Mouse (Mus musculus) neural tube, embryonic 10.5 days (tissue): ENCODE measurements around the gene Strn.
"Not testable (repeated sequence)": the region's sequence is repeated elsewhere in the genome, so short reads cannot be mapped to it uniquely, and the experiment has no call there.

Experiments used
- DNase-seq: peaks from one replicate; pipeline ENCODE4 v3.0.0-alpha.2; 2017; ENCODE audit warnings: low spot score; ENCODE audit errors: extremely low spot score

Gene Strn

DNA sequence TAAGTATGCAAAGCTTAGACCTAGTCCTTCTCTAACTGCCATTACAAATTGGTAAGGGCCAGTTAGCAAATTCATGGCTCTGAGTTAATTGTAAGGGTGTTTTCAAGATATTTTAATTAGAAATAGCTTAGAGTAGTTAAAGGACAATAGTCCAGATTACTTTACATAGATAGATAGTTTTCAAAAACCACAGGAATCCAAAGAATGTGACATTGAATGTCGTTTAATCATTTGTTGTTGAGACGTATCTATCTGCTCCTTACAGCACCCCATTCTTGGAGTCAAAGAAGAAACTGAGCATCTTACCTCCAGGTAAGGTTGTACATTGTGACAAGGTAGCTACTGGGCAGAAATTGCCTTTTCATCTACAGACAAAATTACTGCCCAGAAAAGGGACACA, 26.7 kb downstream of the Strn start:
- DNase-seq, result no peak

DNA sequence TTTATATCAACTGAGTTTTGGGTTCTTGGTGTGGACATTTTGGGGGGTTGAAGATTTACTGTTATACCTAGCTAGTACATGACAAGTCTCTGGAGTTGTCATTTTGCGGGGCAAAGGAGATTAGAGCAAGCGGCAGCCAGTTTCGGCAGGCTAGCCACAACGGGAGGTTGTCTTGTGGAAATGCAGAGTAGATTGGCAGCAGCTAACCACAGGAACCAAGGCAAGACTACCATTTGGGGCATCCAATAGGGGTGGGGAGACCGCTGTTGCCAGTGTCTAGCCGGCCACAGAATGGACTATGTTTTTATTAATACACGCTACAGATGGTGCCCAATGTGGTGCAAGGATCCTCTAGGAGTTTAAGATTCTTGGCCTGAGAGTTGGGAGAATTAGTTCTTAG, 28.6 kb downstream of the Strn start:
- no peak for DNase-seq

DNA sequence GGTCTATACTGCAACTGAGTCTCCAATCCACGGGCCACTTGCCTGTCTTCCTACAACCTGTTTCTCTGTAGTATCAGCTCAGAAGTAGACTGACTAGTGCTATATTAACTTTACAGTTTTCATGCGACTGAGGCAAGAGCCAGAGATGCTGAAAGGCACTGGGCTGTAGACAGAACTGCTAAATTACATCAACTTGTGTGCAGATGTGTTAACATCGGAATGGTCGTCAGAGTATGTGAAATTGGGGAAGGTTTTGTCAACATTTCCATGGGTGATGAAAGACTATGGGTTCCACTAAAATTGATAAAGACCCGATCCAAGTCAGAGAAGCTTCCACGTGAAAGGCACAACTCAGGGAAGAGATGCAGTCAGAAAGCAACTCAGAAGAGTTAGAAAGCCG, 34.0 kb downstream of the Strn start:
- no peak for DNase-seq

DNA sequence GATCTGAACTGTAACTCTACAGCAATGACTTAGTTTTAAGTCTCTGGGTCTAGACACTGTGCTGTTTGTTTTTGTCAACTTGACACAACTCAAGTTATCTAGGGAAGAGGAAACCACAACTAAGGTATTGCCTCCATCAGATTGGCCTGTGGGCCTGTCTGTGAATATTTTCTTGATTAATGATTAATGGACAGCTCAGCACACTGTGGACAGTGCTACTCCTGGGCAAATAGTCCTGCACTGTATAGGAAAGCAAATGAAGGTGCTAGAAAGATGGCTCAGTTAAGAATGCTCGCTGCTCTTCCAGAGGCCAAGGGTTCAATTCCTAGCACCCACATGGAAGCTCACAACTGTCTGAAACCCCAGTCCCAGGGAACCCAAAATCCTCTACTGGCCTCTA, 38.0 kb downstream of the Strn start:
- no peak for DNase-seq

DNA sequence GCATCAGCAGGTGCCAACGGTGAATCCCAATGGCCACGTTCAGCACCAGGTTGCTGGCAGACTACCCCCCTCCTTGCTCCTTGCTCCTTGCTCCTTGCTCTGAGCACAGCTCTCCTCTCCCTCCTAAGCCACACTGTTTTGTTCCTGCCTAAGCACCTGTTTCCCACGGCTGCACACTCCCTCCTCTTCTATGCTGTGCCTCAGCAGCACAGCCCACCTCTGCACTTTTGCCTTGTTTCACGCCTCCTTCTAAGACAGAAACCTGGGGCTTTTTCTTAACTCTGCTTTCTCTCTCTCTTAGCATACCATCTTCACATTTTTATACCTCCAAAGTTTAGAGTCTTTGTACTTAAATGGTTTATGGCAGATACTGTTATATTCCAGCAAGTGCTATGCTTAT, 39.5 kb downstream of the Strn start:
- no peak for DNase-seq

DNA sequence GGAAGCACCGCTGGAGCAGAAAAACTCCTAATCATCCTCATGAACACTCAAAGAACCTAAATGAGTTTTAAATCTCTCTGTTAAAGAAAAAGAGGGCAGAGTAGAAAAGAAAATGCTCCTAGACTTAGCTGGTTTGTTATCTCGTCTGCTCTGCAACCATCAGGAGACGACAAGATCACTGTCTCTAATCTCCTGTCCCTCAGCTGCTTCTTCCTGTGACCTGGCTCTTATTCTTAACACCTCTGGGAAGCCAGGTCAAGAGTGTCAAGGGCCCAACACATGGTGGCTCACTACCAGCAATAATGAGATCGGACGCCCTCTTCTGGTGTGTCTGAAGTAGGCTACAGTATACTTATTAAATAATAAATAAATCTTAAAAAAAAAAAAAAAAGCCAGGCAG, 40.1 kb downstream of the Strn start:
- DNase-seq, result no peak

DNA sequence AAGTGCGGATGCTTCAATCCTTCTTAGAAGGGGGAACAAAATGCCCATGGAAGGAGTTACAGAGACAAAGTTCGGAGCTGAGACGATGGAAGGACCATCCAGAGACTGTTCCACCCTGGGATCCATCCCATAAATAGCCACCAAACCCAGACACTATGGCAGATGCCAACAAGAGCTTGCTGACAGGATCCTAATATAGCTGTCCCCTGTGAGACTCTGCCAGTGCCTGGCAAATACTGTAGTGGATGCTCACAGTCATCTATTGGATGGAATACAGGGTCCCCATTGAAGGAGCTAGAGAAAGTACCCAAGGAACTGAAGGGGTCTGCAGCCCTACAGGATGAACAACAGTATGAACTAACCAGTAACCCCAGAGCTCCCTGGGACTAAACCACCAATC, 47.8 kb downstream of the Strn start:
- not testable (repeated sequence) for DNase-seq

DNA sequence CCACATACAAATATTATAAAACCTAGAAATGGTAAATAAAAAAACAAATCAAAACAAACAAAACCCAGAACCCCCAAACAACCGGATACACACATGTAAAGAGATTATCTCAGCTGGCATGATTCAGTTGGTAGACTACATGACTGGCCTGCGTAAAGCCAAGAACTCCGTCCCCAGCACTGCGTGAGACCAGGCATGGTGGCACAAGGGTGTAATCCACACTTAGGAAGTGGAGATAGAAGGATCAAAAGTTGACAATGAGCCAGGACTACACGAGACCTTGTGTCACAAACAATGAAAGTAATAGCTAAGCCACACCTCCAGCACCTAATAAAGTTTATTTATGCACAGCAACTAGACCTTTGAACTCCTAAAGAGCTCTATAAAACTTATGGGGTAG, 49.0 kb downstream of the Strn start:
- no peak for DNase-seq

DNA sequence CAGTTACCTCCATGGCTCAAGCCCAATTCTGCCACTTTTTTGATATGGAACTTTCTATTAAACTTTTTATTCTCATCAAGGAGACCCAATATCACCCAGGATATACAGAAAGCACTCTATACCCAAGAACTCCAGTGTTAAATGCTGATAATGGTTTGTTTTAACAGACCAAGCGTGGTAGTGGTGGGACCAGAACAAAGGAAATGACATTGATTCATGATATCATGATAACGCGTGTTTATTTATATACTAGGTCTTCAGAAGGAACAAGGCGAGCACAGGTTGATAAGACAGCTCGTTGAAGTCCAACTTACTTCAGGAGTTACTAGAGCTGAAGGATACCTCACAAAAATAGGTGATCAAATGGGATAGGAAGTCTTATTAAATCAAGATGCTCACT, 52.0 kb downstream of the Strn start:
- DNase-seq, result no peak

DNA sequence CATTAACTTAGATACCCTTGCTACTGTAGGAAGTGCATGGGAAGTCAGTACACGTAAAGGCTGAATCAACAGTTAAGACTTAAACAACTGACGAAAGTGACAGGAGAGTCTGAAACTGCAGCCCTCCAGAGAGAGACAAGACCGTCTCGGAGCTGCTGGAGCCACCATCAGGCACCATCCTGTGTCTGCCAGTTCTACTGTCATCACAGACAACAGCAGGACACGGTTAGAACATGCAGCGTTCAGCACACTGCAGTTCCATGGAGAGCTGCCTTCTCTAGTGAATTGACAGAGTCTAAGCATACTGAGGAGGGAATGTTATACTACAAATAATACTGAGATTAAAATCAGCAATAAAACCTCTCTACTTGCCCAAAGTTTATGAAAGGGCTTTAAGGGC, 54.6 kb downstream of the Strn start:
- DNase-seq, result no peak

DNA sequence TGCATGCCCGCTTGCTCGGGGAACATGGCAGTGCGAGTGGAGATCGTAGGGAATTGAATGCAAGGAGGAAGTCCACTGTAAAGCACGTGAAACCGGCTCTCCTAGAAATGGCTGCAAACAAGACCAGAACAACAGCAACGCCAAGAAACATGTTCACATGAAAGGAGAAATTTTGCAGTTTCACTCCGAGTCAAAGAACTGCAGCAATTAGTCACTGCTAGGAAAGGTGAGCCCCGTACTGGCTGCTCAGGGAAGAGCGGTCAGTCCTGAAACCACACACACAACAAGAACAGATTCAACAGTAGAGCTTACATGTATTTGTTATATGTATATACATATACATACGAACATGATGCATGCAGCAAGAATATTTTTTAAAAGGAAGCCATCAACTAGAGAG, 57.5 kb downstream of the Strn start:
- no peak for DNase-seq

DNA sequence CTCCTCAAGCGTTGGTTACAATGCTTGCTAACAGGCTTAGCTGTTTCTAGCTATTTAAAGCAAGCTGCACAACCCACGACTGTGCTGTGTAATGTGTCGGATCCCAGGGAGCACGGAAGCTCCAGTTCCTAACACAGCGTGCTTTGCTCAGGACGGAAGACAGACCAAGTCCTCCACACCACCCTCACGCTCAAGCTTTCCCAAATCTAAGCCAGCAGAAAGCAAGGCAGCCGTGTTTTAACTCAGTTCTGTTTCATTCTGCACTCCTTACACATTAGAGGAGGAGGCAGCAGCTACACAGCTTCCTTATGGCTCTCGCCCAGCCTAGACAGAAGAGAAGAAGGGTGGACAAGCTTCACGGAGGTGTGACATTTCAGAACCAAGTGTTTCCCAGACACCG, 60.2 kb downstream of the Strn start:
- DNase-seq, result no peak

DNA sequence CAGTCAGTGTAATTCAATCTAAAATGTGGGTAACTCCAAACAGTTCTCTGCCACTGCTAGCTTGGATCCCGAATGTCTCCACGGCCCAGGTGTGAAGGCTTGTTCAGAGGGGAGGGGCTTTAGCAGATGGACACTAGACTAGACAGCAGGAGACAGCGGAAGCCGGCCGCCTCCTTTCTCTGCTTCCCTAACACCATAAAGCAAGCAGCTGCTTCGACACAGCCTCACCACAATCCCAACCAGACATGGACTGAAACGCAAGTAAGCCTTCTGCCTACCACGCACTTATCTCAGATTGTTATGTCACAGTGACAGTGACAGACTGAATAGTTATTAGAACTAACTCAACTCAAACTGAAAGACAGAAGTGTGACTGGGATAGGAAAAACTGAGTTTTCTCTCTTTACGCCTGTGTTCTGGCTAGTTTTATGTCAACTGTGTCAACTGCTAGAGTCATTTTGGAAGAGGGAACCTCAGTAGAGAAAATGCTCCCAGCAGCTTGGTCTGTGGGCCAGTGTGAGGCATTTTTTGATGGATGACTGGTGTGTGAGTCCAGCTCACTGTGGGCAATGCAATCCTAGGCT, 71.9 kb downstream of the Strn start:
- no peak for DNase-seq

DNA sequence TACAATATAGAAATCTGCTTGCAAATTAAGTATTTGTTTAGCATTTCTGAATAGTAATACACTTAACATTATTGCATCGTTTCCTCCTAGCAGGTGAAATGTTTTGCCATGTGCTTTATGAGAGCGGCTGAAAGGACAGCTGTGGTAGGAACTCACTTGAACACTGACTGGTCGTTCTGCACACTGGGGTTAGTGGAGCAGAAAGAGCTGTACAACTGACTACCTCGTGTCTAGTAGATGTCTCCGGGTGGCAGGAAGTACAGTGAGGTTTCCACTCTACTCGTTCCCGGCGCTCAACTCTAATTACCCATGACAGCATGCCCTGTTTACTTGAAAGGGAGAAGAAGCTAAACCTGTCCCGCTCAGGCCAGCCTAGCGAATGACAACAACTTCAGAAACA, 82.2 kb downstream of the Strn start:
- DNase-seq, result no peak

DNA sequence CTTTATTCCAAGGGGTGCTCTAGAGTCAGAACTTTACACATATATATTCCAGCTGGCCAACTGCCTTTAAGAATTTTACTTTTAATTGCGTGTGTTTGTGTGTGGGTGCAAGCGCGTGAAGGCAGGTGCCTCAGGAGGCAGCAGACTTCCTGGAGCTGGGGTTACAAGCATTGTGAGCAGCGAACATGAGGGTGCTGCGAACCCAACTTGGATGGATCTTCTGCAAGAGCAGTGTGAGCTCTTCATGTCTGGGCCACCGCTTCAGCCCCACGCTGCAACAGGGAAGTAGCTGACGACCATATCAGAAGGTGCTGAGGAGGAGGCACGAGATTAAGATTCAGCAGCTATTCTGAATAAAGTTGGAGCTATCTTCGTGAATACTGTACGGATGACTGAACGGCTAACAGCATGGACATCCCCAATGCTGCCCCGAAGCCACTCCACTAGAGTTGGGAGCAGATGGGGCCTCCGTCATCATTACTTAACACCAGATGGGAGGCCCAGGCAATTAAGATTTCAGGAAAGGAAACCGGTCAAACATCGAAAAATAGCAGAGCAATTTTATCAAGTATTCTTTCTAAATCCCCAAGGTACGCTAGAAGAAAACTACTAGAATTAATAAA, 93.0 kb downstream of the Strn start:
- DNase-seq, result no peak

DNA sequence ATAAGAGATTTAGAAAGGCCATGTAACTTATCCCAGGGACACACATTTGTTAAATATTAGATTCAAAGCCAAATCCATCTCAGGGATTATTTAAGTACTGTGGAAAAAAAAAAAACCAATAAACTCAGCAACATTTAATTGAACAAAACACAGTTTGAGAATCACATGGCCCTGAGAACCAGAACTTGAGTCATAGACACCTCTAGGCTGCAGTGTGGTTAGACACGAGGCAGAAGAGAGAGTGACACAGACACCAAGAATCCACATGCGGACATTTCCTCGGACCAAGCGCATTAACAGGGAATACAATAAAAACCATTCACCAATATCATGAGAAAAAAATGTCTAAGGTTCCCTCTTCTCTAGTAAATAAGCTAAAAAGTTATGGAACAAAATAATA, 94.7 kb downstream of the Strn start:
- no peak for DNase-seq

DNA sequence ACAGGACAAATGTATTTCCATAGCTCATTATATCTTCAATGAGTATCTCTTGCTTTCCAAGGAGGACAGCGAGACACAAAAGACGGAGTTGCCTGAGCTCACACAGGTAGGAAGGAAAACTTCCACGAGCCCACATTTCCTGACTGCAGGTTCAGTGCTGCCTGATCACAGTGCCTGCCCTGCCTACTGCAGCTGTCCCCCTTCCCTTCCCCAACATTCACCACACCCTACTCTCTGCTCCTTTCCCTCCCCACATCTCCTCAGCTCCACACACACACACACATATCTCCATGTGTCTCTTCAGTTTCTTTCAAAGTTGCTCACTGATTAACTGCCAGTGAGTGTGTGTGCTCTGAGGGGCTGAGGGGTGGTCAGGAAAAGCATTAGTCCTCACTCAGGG, 96.6 kb downstream of the Strn start:
- no peak for DNase-seq

DNA sequence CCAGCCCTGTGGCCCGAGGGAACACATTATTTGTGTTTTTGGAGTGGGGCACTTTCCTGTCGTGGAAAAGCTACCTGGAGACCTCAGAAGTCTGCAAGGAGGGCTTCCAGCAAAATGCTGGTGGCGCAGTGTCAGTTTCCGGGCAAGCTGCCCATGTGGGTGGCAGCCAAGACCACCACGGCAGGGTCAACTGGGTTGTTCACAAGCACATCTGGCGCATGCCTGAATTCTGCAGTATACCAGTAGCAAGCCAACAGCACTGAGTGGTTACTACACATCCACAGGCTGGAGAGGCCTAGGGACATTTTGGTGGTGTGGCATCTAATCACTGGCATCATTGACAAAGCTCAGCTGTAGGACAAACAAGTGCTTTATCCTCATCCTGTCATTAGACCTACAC, 97.9 kb downstream of the Strn start:
- no peak for DNase-seq

DNA sequence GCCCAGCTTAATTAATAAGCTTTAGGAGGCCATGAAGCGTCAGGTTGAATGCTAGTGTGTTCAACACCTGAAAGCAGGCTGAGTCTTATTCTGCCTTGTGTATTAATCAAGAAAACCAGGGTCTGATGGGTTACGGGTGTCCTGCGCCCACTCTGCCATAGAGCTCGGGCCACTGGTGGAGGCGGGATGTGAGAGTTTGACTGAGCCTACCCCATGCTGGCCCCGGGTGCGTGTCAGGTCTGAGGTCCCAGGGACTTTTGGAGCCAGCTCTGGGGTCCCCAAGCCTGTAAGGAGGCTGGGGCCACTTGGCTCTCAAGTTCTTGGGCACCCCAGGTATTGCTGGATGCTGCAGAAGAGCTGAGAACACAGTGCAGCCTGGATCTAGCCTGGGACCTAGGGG, 99.9 kb downstream of the Strn start:
- no peak for DNase-seq

DNA sequence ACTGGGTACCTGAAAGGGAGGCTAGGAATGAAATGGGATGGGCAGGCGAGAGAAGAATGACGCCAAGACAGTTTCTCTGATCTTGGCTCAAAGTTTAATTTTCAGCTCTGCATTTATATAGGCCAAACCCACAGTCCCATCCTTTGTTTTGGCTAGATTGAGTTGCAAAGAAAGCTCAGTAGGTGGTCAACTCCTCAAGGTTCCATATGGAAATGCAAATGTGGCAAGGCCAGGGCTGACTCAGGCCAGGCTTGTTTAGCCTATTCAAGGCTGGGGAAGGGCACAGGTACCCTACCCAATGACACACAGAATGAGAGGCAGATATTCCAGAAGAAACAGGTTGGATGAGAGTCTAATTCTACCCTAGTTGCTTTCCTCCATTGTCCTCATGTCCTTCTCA, 101.4 kb downstream of the Strn start:
- no peak for DNase-seq

DNA sequence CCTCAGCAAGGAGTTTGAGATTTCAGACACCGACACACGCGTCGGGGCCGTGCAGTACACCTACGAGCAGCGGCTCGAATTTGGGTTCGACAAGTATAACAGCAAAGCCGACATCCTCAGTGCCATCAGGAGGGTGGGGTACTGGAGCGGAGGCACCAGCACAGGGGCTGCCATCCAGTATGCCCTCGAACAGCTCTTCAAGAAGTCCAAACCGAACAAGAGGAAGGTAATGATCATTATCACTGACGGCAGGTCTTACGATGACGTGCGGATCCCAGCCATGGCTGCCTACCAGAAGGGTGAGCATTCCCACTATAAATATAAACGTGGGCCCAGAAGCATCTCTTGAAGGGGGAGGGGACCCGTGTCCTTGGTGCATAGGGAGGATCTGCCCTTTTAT, 112.1 kb downstream of the Strn start:
- DNase-seq, result no peak

DNA sequence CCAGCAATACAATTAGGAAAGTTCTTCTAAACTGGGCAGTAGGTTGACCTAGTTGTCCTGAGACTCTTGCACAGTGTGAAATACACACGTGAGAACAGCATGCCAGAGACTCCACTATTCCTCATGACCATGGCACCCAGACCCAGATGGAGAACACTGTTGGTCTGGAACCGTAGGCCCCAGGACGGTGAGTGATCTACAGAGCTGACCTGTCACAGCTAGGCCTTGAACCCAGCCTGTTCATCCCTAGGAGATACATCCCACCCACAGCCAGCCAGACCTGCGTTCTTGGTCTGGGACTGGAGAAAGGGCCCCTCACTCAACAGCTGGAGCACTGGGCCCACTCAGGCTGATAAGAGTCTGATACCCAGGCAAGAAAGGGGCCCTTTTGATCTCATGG, 115.1 kb downstream of the Strn start:
- no peak for DNase-seq

DNA sequence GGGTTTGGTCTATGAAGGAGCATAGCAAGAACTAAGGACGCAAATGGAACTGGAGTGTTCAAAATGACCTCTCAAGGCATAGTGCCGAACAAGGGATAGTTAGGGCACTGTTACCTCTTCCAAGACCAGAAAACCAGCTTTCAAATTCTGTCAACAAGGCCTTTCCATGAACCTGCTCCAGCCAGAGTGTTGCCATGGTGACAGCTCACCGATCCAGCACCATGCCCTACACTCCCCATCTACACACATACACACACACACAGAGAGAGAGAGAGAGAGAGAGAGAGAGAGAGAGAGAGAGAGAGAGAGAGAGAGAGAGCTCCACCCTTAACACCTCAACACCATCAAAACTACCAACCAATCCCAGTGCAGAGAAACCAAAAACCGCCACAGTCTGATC, 116.3 kb downstream of the Strn start:
- no peak for DNase-seq

DNA sequence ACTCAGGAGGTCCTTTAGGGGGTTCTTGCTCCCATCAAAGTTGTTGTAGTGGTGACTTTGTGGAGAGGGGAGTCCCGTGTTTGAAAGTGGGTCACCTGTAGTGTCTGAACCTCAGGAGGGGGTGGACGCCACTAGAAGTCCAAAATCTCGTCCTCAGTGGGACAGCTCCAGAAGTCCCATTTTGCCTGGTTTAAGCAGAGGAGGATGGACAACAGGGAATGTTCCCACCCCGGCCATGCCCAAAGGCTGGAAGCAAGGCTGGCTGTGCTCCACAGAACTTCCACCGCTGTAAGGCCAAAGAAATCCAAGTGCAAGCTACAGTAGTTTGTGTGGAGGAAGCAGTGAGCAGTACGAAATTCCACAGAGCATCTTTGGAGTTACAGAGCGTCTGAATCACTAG, 117.0 kb downstream of the Strn start:
- no peak for DNase-seq
